Mouse (Mus musculus) bone marrow, adult 2 months (tissue): ENCODE measurements around the gene Il1rap.

Source experiments
- CTCF ChIP-seq: fragments of 200-500 bp; IDR thresholded peaks from 2 replicates; pipeline ENCODE4 v1.5.1; 2011; ENCODE audit warnings: low read length, control low read depth; ENCODE audit not compliant: control insufficient read depth, insufficient read depth
- POLR2A ChIP-seq: fragments of 200-500 bp; IDR thresholded peaks from 2 replicates; pipeline ENCODE4 v1.6.1; 2011; ENCODE audit warnings: low read depth, mild to moderate bottlenecking, control low read depth, low read length, borderline replicate concordance; ENCODE audit not compliant: control insufficient read depth

GRCm38 (mm10) chr16:26646066-26646465, 64.6 kb downstream of the Il1rap start:
- TF ChIP-seq CTCF (no peak), POLR2A (no peak)
